ENCODE assay signal across 14 mouse cellular contexts in the genomic region with DNA sequence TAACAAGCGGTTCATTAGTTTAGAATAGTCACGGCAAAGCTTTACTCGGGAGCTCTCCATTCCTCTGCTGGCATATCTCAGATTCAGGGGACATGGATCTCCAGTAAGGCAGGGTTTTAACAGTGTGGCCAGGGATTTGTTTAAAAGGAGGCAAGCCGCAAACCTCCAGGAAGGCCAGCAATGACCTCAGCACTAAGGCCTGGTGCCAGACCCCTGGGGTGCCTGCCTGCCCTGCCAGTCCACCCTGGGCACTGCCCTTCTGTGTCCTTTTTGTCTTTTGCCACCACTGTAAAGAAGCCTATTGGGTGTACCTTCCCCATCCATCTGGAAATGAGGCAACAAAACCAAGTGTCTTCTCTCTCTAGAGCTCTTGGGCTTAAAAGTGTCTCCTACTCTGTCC. TPM values are rescaled to one million over a fixed set of nuclear protein-coding genes. Genes with fewer than 3 reads are reported as not detected.
DNase-seq lines count a peak whose midpoint lies in the region; ATAC-seq and TF ChIP-seq lines count a peak whose summit lies in the region.
"Had no signal": no experiment of that assay in that cellular context is flagged by ENCODE, and none has a peak within 500 bp of the region (broad histone marks: within the 10 kb centered on the region; RNA-seq: fewer than 3 reads in every experiment).

No protein-coding gene starts in this region.

- no peak for ATAC-seq in inflammation-experienced regulatory T-cells, adult 6 months
- ATAC-seq: activated CD4-positive, CD25-positive, alpha-beta regulatory T cell, adult 4 months had no signal

- TF ChIP-seq CTCF in brain, embryonic 14.5 days (IDR thresholded peaks at IDR 0.05; ENCODE audit: borderline replicate concordance, extremely low read depth, insufficient read depth, insufficient read length): no peak

- no peak for TF ChIP-seq POLR2A in brain, embryonic 14.5 days (IDR thresholded peaks at IDR 0.05; ENCODE audit: borderline replicate concordance, extremely low read depth, insufficient read depth, insufficient read length, poor library complexity, severe bottlenecking)

- peak; percentile 33 for DNase-seq in gastrocnemius, postnatal 10 days
- DNase-seq in gastrocnemius, adult 18-20 months (ENCODE audit: low spot score): no peak
- peak; percentile 65 for DNase-seq in 3134 (ENCODE audit: extremely low read depth, insufficient read length, low spot score)
- DNase-seq in brain, embryonic 14.5 days (ENCODE audit: low read depth): peak; percentile 14
- peak; percentile 97 to 98 for DNase-seq in cerebellum, postnatal 10 days
- DNase-seq in thymus, adult 18-20 months: no peak
- DNase-seq in urinary bladder, adult 2 months (ENCODE audit: low spot score): no peak
- DNase-seq: heart, postnatal 4 days; kidney, adult 11 months; kidney, postnatal 36 days; liver; thymus, adult 2 months had no signal

RNA-seq across cellular contexts. Expression of a gene that starts 31.7 kb away (rescaled TPM):
- 10 to 100 TPM; 62.2 to 62.8 TPM for total RNA-seq in gastrocnemius, postnatal 10 days (2021)
- total RNA-seq in gastrocnemius, adult 18-20 months (2021): 10 to 100 TPM; 62.1 to 71.5 TPM
- polyA plus RNA-seq in brain, embryonic 14.5 days (2012; rRNA removed): 80.5 and 88.6 TPM in 2 replicates
- polyA plus RNA-seq in urinary bladder, adult 2 months (2012; rRNA removed): 104 and 112 TPM in 2 replicates
- polyA plus RNA-seq in inflammation-experienced regulatory T-cells, adult 6 months (2017; shearing (Covaris generic)): 100 to 1,000 TPM in 1 of 3 experiments, 10 to 100 TPM in 2; 74.2 to 131 (median 98.5) TPM

Comparison
In these comparisons a context has a peak if more than half of its experiments do, and no peak if none do; other contexts are left out.
1. DNase-seq: peak in gastrocnemius, postnatal 10 days (single experiment), 3134 (single experiment), brain, embryonic 14.5 days (single experiment) and cerebellum, postnatal 10 days (2 of 2); none in gastrocnemius, adult 18-20 months (single experiment), thymus, adult 18-20 months (0 of 2) and urinary bladder, adult 2 months (single experiment).